Mouse (Mus musculus) gastrocnemius, postnatal 4 days (tissue): Measurements from ENCODE around the gene Axl. TPM values are rescaled to one million over a fixed set of nuclear protein-coding genes. Genes with fewer than 3 reads are reported as not detected.
A peak's percentile ranks its signal among the peaks of the same experiment; 100 is the strongest.

Experiments used
- DNase-seq, 2 experiments: peaks; one replicate each; pipeline ENCODE4 v3.0.0; 2021 to 2022; ENCODE audit warnings: low spot score in 2 of 2, mixed read lengths in 2 of 2
- long read RNA-seq, 2 experiments: library from polyadenylated mRNA; stranded (forward); transcript quantifications; one replicate each; pipeline ENCODE4 v2.0.0; 2021
- total RNA-seq, 2 experiments: library from RNA; stranded (reverse); gene quantifications; 2 replicates each; pipeline ENCODE4 v1.2.3; 2021

Gene Axl
- 100 to 1,000 TPM; 172 to 194 TPM for total RNA-seq
- long read RNA-seq, experiment 1, full-length matches to known transcripts: 141 of 198 reads
- long read RNA-seq, experiment 1, partial matches to known transcripts: 24 of 198 reads
- long read RNA-seq, experiment 1, other reads (novel, unspliced or antisense): 33 of 198 reads
- long read RNA-seq, experiment 2, full-length matches to known transcripts: 158 of 240 reads
- long read RNA-seq, experiment 2, partial matches to known transcripts: 34 of 240 reads
- long read RNA-seq, experiment 2, other reads (novel, unspliced or antisense): 48 of 240 reads

GRCm38 (mm10) chr7:25788220-25789128 lies at the start of gene Axl:
Gene Axl, minus strand, starts transcription at chr7:25788705.
- DNase-seq: peak; percentile 71 to 83

GRCm38 (mm10) chr7:25835188-25835891 lies 46.8 kb upstream of the Axl start:
- no peak for DNase-seq

GRCm38 (mm10) chr7:25831557-25832530 lies 43.3 kb upstream of the Axl start:
- no peak for DNase-seq

GRCm38 (mm10) chr7:25830251-25830650 lies 41.7 kb upstream of the Axl start:
- DNase-seq: no peak

- no peak for DNase-seq
Observed at GRCm38 (mm10) chr7:25827199-25827598, 38.7 kb upstream of the Axl start.

- DNase-seq: no peak
Observed at GRCm38 (mm10) chr7:25826029-25826428, 37.5 kb upstream of the Axl start.

GRCm38 (mm10) chr7:25825043-25825442 lies 36.5 kb upstream of the Axl start:
- DNase-seq: no peak

GRCm38 (mm10) chr7:25816241-25816919 lies 27.9 kb upstream of the Axl start, which contains the start of gene Cyp2s1:
Gene Cyp2s1, minus strand, starts transcription at chr7:25816913.
- DNase-seq: no peak

- DNase-seq: no peak
Observed at GRCm38 (mm10) chr7:25815571-25815970, 27.1 kb upstream of the Axl start.

- no peak for DNase-seq
Observed at GRCm38 (mm10) chr7:25814711-25815110, 26.2 kb upstream of the Axl start.

GRCm38 (mm10) chr7:25812195-25812594 lies 23.7 kb upstream of the Axl start:
- DNase-seq: no peak

- DNase-seq: no peak
Observed at GRCm38 (mm10) chr7:25811716-25812115, 23.2 kb upstream of the Axl start.

- DNase-seq: peak; percentile 61 to 75
Observed at GRCm38 (mm10) chr7:25805631-25806343, 17.3 kb upstream of the Axl start.

- no peak for DNase-seq
Observed at GRCm38 (mm10) chr7:25804792-25805191, 16.3 kb upstream of the Axl start.

GRCm38 (mm10) chr7:25803460-25803859 lies 15.0 kb upstream of the Axl start:
- no peak for DNase-seq

GRCm38 (mm10) chr7:25802241-25803125 lies 14.0 kb upstream of the Axl start:
- peak; percentile 78 to 90 for DNase-seq

GRCm38 (mm10) chr7:25801031-25801430 lies 12.5 kb upstream of the Axl start:
- no peak for DNase-seq

- DNase-seq: no peak
Observed at GRCm38 (mm10) chr7:25799369-25799768, 10.9 kb upstream of the Axl start.
